Mouse (Mus musculus): ENCODE measurements at regions not wholly inside any gene's neighbourhood (a gene's known extent, or its start where the extent isn't known, plus 50 kb on each side); places are given as distances from the start of the nearest gene placed in this dataset.
A peak's percentile ranks its signal among the peaks of the same experiment; 100 is the strongest.

GRCm38 (mm10) chr12:112435295-112436110, 53.7 kb upstream of the A530016L24Rik start:
- WGBS, result 26% methylated on average over 21 of the region's 21 CpGs
- H3K4me2 ChIP-seq, result peak overlapping the region; percentile 23; the same call in 1 of the 2 replicates
- H3K36me3 ChIP-seq, result no peaks in the 10 kb centered on the region

GRCm38 (mm10) chr12:112437046-112437445, 52.2 kb upstream of the A530016L24Rik start:
- H3K36me3 ChIP-seq, result no peaks in the 10 kb centered on the region
- no peaks in the 10 kb centered on the region for H3K9me3 ChIP-seq
- H3K4me1 ChIP-seq (replicated peaks), result peaks cover 38% of the 10 kb centered on the region
- H3K27me3 ChIP-seq, result peaks cover 49% of the 10 kb centered on the region
- no peak overlapping the region for H3K4me2 ChIP-seq
- no peak for ATAC-seq (ENCODE audit: low FRiP score)
- H3K4me3 ChIP-seq, result no peak overlapping the region
- H3K27ac ChIP-seq, result no peak overlapping the region
- H3K9ac ChIP-seq, result no peak overlapping the region
- 63% methylated on average over 3 of the region's 3 CpGs for WGBS

More at GRCm38 (mm10) chr12:112435295-112436110, 53.7 kb upstream of the A530016L24Rik start:
- Histone ChIP-seq H3K4me1 (replicated peaks) (peaks cover 41% of the 10 kb centered on the region), H3K9ac (0 out of 2 replicates have a peak overlapping the region, but pooled peaks have one; percentile 29), H3K4me3 (no peak overlapping the region), H3K27me3 (peaks cover 54% of the 10 kb centered on the region), H3K9me3 (no peaks in the 10 kb centered on the region), H3K27ac (peak overlapping the region; percentile 83)
- ATAC-seq (ENCODE audit: low FRiP score), result peak; percentile 41

DNA sequence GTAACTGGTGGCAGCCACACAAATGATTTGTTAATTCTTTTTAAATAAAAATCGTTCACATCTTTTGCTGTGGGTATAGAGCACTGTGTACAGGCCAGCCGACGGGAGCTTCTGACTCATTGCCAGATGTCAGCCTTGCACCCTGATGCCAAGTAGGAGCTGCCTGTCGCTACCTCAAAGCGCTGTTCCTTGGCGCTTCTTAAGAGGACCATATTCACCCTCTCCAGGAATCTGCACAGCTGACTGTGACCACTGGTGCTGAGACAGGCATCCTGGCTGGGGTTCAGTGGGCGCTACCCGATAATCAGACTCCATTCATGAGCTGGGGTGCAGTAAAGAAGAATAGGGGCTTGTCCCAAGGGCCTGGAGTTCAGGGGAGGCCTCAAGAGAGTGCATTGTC, 51.0 kb upstream of the A530016L24Rik start:
- H3K4me3 ChIP-seq, result no peak overlapping the region
- H3K4me2 ChIP-seq, result no peak overlapping the region
- peaks cover 42% of the 10 kb centered on the region for H3K27me3 ChIP-seq
- no peaks in the 10 kb centered on the region for H3K36me3 ChIP-seq
- H3K27ac ChIP-seq, result no peak overlapping the region
- no peak for ATAC-seq (ENCODE audit: low FRiP score)
- H3K9ac ChIP-seq, result no peak overlapping the region
- H3K4me1 ChIP-seq (replicated peaks), result peaks cover 27% of the 10 kb centered on the region
- no peaks in the 10 kb centered on the region for H3K9me3 ChIP-seq
- WGBS, result 85% methylated on average over 8 of the region's 8 CpGs
